Mouse (Mus musculus): ENCODE data around the gene Dnah5. TPM values are rescaled to one million over a fixed set of nuclear protein-coding genes. Genes with fewer than 3 reads are reported as not detected.
A peak's percentile ranks its signal among the peaks of the same experiment; 100 is the strongest.

Dnah5 gene
- total RNA-seq (2012; rRNA removed) = 0.09 and 0.11 TPM in 2 replicates

DNA sequence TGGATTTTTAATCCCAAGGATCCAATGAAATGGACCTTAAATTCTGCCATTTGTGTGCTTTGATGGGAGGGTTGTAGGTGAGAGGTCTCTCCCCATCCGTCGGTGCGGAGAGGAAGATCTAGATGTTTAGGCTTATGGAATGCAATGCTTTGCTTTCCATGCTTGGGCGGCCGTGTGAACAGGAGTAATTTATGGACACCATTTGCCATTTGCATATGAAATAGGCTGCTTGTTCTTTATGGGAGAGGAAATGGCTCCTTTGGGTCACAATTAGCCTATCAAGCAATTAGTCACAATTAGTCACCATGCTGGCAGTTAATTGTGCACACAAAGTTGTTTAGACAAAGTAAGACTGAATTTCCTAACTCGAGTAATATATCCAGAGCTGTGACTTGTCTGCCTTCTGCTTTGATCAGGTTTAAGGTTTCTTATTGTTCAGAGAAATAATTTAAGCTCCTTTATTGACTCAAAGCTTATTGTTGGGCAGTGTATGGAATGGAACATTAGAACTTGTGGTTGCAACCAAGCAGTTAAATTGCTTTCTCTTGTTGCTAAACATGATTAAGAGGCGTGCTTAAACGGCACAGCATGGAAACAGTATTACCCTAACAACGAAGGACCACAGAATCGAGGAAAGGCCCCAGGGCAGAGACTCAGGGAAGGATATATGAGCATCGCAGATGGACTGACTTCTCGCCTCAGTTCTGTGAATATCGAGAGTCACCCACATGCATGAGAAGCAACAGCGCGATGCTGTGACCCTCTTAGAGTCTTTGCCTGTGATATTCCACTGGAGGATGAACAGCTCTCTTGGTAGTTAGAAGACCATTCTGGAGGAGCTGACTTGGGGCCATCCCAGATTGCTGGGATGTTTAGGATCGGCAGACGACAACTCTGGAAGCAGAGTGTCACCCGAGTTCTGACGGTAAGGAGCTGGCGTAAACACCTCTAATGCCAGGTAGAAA, at the start of gene Dnah5:
Gene Dnah5, plus strand, starts transcription at position 642 of the 965 bp plus-strand sequence.
- Histone ChIP-seq H3K9me3 (ENCODE audit: control insufficient read depth, insufficient read depth, low read depth, low read length) (no peaks in the 10 kb centered on the region), H3K27ac (ENCODE audit: insufficient read depth, low read depth, low read length, poor library complexity, severe bottlenecking) (no peak within 1 kb of the TSS), H3K4me3 (ENCODE audit: insufficient read depth in 1 of 2, low read depth in 1 of 2, low read length in 2 of 2, poor library complexity in 1 of 2, severe bottlenecking in 1 of 2) (no peak within 1 kb of the TSS), H3K9ac (ENCODE audit: insufficient read depth, low read depth, low read length, poor library complexity, severe bottlenecking) (no peak within 1 kb of the TSS), H3K36me3 (ENCODE audit: control insufficient read depth, insufficient read depth, low read length, poor library complexity, severe bottlenecking) (no peaks in the 10 kb centered on the region), H3K4me1 (ENCODE audit: control insufficient read depth in 2 of 2, insufficient read depth in 2 of 2, low read length in 2 of 2, poor library complexity in 1 of 2) (no peaks in the 10 kb centered on the region)
- no peak for TF ChIP-seq HCFC1 (IDR thresholded peaks at IDR 0.05; ENCODE audit: borderline replicate concordance, insufficient read depth, low read length)
- TF ChIP-seq CHD2 (IDR thresholded peaks at IDR 0.05; ENCODE audit: low read depth, low read length) = no peak
- no peak for TF ChIP-seq ZC3H11A (IDR thresholded peaks at IDR 0.05; ENCODE audit: borderline replicate concordance, low read depth, low read length)
- TF ChIP-seq ZNF384 (IDR thresholded peaks at IDR 0.05; ENCODE audit: low read depth, low read length) = no peak
- TF ChIP-seq MAFK (IDR thresholded peaks at IDR 0.05; ENCODE audit: insufficient read depth, low read depth, low read length) = no peak
- in situ Hi-C loops (cut with MboI; ENCODE audit: low sequenced_read_pairs in 2 of 2, unreplicated experiment in 2 of 2) = no loop called here
- DNase-seq (ENCODE audit: low read depth, low spot score) = no peak

DNA sequence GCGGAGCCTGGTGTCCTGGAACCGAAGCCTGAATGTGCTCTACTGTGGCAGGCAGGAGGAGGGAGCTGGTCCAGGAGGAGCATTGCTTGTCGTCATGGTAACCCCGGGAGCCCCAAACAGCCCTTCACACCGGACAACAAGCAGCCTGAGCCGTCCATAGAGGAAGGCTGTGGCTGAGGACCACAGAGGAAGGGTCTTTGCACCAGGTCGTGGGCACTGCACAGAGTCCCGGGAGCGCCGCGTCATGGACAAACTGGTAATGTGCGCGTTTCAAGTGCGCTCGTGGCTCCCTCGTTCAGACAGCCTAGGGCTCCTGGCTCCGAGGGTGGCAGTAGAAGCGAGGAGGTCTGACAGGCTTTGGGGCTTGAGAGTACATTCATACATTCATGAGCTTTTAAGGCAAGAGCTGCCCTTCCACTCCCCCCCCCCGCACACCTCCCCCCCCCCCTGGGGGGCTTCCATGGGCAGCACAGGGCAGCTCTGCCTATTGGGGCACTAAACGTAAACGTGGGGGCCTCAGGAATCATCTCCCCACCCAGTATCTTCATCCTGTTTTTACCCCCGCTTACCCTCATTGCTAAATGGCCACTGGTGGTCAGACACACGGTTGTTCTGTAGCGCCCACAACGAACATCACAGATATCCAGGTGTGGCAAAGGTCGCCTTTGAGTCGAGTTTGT, 48.6 kb upstream of the Dnah5 start:
- in situ Hi-C loops (cut with MboI; ENCODE audit: low sequenced_read_pairs in 2 of 2, unreplicated experiment in 2 of 2) = no loop called here
- peak; percentile 20 for DNase-seq (ENCODE audit: low read depth, low spot score)
- H3K36me3 ChIP-seq (ENCODE audit: control insufficient read depth, insufficient read depth, low read length, poor library complexity, severe bottlenecking) = no peaks in the 10 kb centered on the region
- no peak overlapping the region for H3K9ac ChIP-seq (ENCODE audit: insufficient read depth, low read depth, low read length, poor library complexity, severe bottlenecking)
- H3K27ac ChIP-seq (ENCODE audit: insufficient read depth, low read depth, low read length, poor library complexity, severe bottlenecking) = no peak overlapping the region
- H3K9me3 ChIP-seq (ENCODE audit: control insufficient read depth, insufficient read depth, low read depth, low read length) = no peaks in the 10 kb centered on the region
- TF ChIP-seq CHD2 (IDR thresholded peaks at IDR 0.05; ENCODE audit: low read depth, low read length) = no peak
- TF ChIP-seq ZNF384 (IDR thresholded peaks at IDR 0.05; ENCODE audit: low read depth, low read length) = no peak
- TF ChIP-seq ZC3H11A (IDR thresholded peaks at IDR 0.05; ENCODE audit: borderline replicate concordance, low read depth, low read length) = no peak
- no peak for TF ChIP-seq MAFK (IDR thresholded peaks at IDR 0.05; ENCODE audit: insufficient read depth, low read depth, low read length)
- TF ChIP-seq HCFC1 (IDR thresholded peaks at IDR 0.05; ENCODE audit: borderline replicate concordance, insufficient read depth, low read length) = no peak
- peak overlapping the region; percentile 15 to 33; a peak in 3 of 4 replicates for H3K4me3 ChIP-seq (ENCODE audit: insufficient read depth in 1 of 2, low read depth in 1 of 2, low read length in 2 of 2, poor library complexity in 1 of 2, severe bottlenecking in 1 of 2)
- no peaks in the 10 kb centered on the region for H3K4me1 ChIP-seq (ENCODE audit: control insufficient read depth in 2 of 2, insufficient read depth in 2 of 2, low read length in 2 of 2, poor library complexity in 1 of 2)

DNA sequence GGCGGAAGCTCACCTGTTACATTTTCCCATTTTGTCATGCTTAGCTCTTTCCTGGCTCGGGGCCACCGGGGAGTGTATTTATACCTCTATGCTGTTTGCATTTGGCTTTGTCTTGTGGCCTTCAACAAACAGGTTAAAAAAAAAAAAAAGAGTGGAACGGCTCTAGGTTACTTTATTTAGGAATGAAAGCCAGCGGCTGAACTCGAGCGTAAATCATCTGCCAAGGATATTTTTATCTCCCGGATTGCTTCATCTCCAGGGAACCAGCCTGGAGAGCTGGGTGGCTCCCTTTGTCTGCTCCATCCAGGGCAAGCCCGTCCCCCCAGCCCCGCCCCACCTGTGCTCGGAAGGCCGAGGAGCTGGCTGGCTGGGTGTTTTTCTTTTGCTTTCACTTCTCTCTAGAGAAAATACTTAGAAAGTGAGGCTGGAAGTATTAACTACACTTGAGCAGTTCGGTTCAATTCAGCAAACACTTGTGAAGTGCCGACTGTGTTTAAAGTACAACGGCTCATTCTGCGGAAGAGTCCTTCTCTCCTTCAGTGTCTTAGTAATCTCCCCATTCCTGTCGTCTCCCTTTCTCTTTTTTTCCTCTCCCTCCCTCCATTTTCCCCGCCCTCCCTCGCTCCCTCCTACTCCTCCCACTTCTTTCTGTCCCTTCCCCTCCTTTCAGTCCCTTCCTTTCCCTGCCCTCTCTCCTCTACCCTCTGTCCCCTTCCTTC, 44.6 kb upstream of the Dnah5 start:
- no peaks in the 10 kb centered on the region for H3K9me3 ChIP-seq (ENCODE audit: control insufficient read depth, insufficient read depth, low read depth, low read length)
- H3K36me3 ChIP-seq (ENCODE audit: control insufficient read depth, insufficient read depth, low read length, poor library complexity, severe bottlenecking) = no peaks in the 10 kb centered on the region
- no peak for DNase-seq (ENCODE audit: low read depth, low spot score)
- in situ Hi-C loops (cut with MboI; ENCODE audit: low sequenced_read_pairs in 2 of 2, unreplicated experiment in 2 of 2) = no loop called here
- TF ChIP-seq ZNF384 (IDR thresholded peaks at IDR 0.05; ENCODE audit: low read depth, low read length) = 0 out of 2 replicates have a peak, but pooled peaks have one; percentile 34
- no peak for TF ChIP-seq CHD2 (IDR thresholded peaks at IDR 0.05; ENCODE audit: low read depth, low read length)
- peak overlapping the region in 1 of 2 experiments; percentile 25; a peak in 2 of 4 replicates for H3K4me3 ChIP-seq (ENCODE audit: insufficient read depth in 1 of 2, low read depth in 1 of 2, low read length in 2 of 2, poor library complexity in 1 of 2, severe bottlenecking in 1 of 2)
- H3K27ac ChIP-seq (ENCODE audit: insufficient read depth, low read depth, low read length, poor library complexity, severe bottlenecking) = no peak overlapping the region
- H3K4me1 ChIP-seq (ENCODE audit: control insufficient read depth in 2 of 2, insufficient read depth in 2 of 2, low read length in 2 of 2, poor library complexity in 1 of 2) = no peaks in the 10 kb centered on the region
- no peak overlapping the region for H3K9ac ChIP-seq (ENCODE audit: insufficient read depth, low read depth, low read length, poor library complexity, severe bottlenecking)

DNA sequence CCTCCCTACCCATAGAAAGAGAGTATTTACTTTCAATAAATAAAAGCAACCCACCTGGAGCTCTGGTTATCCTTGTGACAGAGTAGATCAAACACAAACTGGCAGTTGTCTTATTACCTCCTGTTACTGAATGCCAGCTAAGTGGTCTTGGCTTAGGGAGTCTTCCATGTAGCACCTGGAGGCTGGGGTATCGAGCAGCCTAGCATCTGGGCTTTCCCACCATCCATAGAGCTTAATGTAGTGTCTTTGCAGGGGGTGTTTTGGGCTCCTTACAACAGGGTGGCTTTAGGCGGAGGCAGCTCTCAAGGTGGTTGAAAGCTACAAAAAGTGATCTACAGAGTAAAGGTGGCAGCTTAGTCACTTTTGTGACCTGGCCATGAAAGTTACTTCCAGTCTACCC, 41.3 kb upstream of the Dnah5 start:
- no peak overlapping the region for H3K27ac ChIP-seq (ENCODE audit: insufficient read depth, low read depth, low read length, poor library complexity, severe bottlenecking)
- no peak for DNase-seq (ENCODE audit: low read depth, low spot score)
- no peaks in the 10 kb centered on the region for H3K9me3 ChIP-seq (ENCODE audit: control insufficient read depth, insufficient read depth, low read depth, low read length)
- no peak overlapping the region for H3K9ac ChIP-seq (ENCODE audit: insufficient read depth, low read depth, low read length, poor library complexity, severe bottlenecking)
- H3K4me3 ChIP-seq (ENCODE audit: insufficient read depth in 1 of 2, low read depth in 1 of 2, low read length in 2 of 2, poor library complexity in 1 of 2, severe bottlenecking in 1 of 2) = no peak overlapping the region
- no peaks in the 10 kb centered on the region for H3K4me1 ChIP-seq (ENCODE audit: control insufficient read depth in 2 of 2, insufficient read depth in 2 of 2, low read length in 2 of 2, poor library complexity in 1 of 2)
- H3K36me3 ChIP-seq (ENCODE audit: control insufficient read depth, insufficient read depth, low read length, poor library complexity, severe bottlenecking) = no peaks in the 10 kb centered on the region
- no peak for TF ChIP-seq ZC3H11A (IDR thresholded peaks at IDR 0.05; ENCODE audit: borderline replicate concordance, low read depth, low read length)
- TF ChIP-seq HCFC1 (IDR thresholded peaks at IDR 0.05; ENCODE audit: borderline replicate concordance, insufficient read depth, low read length) = no peak
- TF ChIP-seq ZNF384 (IDR thresholded peaks at IDR 0.05; ENCODE audit: low read depth, low read length) = no peak
- TF ChIP-seq MAFK (IDR thresholded peaks at IDR 0.05; ENCODE audit: insufficient read depth, low read depth, low read length) = no peak
- TF ChIP-seq CHD2 (IDR thresholded peaks at IDR 0.05; ENCODE audit: low read depth, low read length) = no peak
- in situ Hi-C loops (cut with MboI; ENCODE audit: low sequenced_read_pairs in 2 of 2, unreplicated experiment in 2 of 2) = no loop called here
